Mouse (Mus musculus): ENCODE data around the gene Fbxo17.

GRCm38 (mm10) chr7:28724613-28725012, 8.0 kb downstream of the Fbxo17 start:
- no peak for TF ChIP-seq CTCF (conservative IDR thresholded peaks at IDR 0.05 in 1 of 2, IDR thresholded peaks at IDR 0.05 in 1 of 2; ENCODE audit: low read depth in 2 of 2, low read length in 2 of 2)
- no peak for TF ChIP-seq NELFE (IDR thresholded peaks at IDR 0.05; ENCODE audit: low read depth, low read length)
- no peak for TF ChIP-seq POLR2A (IDR thresholded peaks at IDR 0.05; ENCODE audit: low read depth, low read length)
- no peak for TF ChIP-seq EP300 (IDR thresholded peaks at IDR 0.05; ENCODE audit: low read length)
- no peak for TF ChIP-seq ZNF384 (IDR thresholded peaks at IDR 0.05; ENCODE audit: low read depth, low read length)
- no peak for TF ChIP-seq CHD2 (IDR thresholded peaks at IDR 0.05; ENCODE audit: low read length)
- no peak for TF ChIP-seq ETS1 (conservative IDR thresholded peaks at IDR 0.05; ENCODE audit: low read depth, low read length)
- no peak for TF ChIP-seq NRF1 (IDR thresholded peaks at IDR 0.05; ENCODE audit: low read depth, low read length)
- no peak for TF ChIP-seq TCF12 (IDR thresholded peaks at IDR 0.05; ENCODE audit: low read depth, low read length)
- TF ChIP-seq RCOR1 (conservative IDR thresholded peaks at IDR 0.05; ENCODE audit: low read depth, low read length): no peak
- no peak for TF ChIP-seq ZMIZ1 (IDR thresholded peaks at IDR 0.05; ENCODE audit: low read depth, low read length)
- TF ChIP-seq HCFC1 (IDR thresholded peaks at IDR 0.05; ENCODE audit: low read depth, low read length): no peak
- no peak for TF ChIP-seq RAD21 (IDR thresholded peaks at IDR 0.05; ENCODE audit: low read depth, low read length)
